Mouse (Mus musculus) neural tube, embryonic 13.5 days (tissue): ENCODE measurements at regions not wholly inside any gene's neighbourhood (a gene's known extent, or its start where the extent isn't known, plus 50 kb on each side); places are given as distances from the start of the nearest gene placed in this dataset.
"Not testable (repeated sequence)": the region's sequence is repeated elsewhere in the genome, so short reads cannot be mapped to it uniquely, and the experiment has no call there.

ENCODE experiments used
- ATAC-seq: fragments of 200-750 bp; cut with Nextera tagmentation; 2 replicates; pipeline ENCODE4 v1.8.0; 2017; ENCODE audit warnings: low read depth, mild to moderate bottlenecking, moderate TSS enrichment, moderate library complexity
- H3K27ac ChIP-seq: fragments of 300-500 bp; sonication (generic); replicated peaks from 2 replicates; pipeline ENCODE4 v1.5.1; 2015; ENCODE audit warnings: moderate library complexity, mild to moderate bottlenecking, inconsistent platforms
- H3K27me3 ChIP-seq: fragments of 300-500 bp; sonication (generic); 2 replicates; pipeline ENCODE4 v1.6.1; 2015; ENCODE audit warnings: mild to moderate bottlenecking, inconsistent platforms
- H3K36me3 ChIP-seq: fragments of 300-500 bp; sonication (generic); 2 replicates; pipeline ENCODE4 v1.6.1; 2015; ENCODE audit warnings: mild to moderate bottlenecking, inconsistent platforms
- H3K4me1 ChIP-seq: fragments of 300-500 bp; sonication (generic); replicated peaks from 2 replicates; pipeline ENCODE4 v1.6.1; 2015; ENCODE audit warnings: inconsistent platforms
- H3K4me2 ChIP-seq: fragments of 300-500 bp; sonication (generic); 2 replicates; pipeline ENCODE4 v1.6.1; 2015; ENCODE audit warnings: inconsistent platforms, mild to moderate bottlenecking, moderate library complexity
- H3K4me3 ChIP-seq: fragments of 300-500 bp; sonication (generic); 2 replicates; pipeline ENCODE4 v1.5.1; 2015; ENCODE audit warnings: mild to moderate bottlenecking, inconsistent platforms
- H3K9ac ChIP-seq: fragments of 300-500 bp; sonication (generic); 2 replicates; pipeline ENCODE4 v1.6.1; 2015; ENCODE audit warnings: moderate library complexity, mild to moderate bottlenecking, inconsistent platforms
- H3K9me3 ChIP-seq: fragments of 300-500 bp; sonication (generic); 2 replicates; pipeline ENCODE4 v1.6.1; 2016; ENCODE audit warnings: inconsistent platforms
- WGBS: fragments of 180-500 bp; shearing (Covaris S2); methylation state at CpG from one replicate; pipeline ENCODE4 v1.1.7; 2015; 5-methylcytosine and 5-hydroxymethylcytosine counted together

GRCm38 (mm10) chr5:26754129-26754528 lies 62.9 kb upstream of the Dpp6 start:
- H3K27ac ChIP-seq, H3K4me2 ChIP-seq, ATAC-seq, H3K4me3 ChIP-seq, H3K27me3 ChIP-seq, H3K9ac ChIP-seq, H3K36me3 ChIP-seq, H3K9me3 ChIP-seq, H3K4me1 ChIP-seq: not testable (repeated sequence)
- WGBS: 72% methylated on average over 7 of the region's 7 CpGs
